Mouse (Mus musculus) regulatory T cell (primary cell): ENCODE data around the gene Plekhg3.

Experiments
- in situ Hi-C: fragments of 300-600 bp; cut with MboI, MseI; formaldehyde crosslinking; loops from one replicate; pipeline ENCODE4 v1.15.1; 2025; ENCODE audit warnings: high pct_unique_total_duplicates

Plekhg3 gene

DNA sequence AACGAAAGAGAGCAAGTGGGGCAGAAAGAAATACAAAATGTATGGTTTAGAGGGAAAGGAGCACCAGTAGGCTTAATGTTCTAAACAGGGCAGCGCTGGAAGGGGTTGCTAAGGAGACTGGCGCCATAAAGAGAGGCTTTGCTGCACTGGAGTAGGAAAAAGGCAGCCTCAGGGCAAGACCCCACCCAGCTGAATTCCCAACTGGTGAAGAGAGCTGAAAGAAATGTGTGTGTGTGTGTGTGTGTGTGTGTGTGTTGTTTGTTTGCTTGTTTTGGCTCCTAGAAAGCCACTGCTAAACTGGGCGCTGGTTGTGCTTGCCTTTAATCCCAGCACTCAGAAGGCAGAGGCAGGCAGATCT is 84.9 kb downstream of the Plekhg3 start:
- in situ Hi-C loops, result no loop called here

DNA sequence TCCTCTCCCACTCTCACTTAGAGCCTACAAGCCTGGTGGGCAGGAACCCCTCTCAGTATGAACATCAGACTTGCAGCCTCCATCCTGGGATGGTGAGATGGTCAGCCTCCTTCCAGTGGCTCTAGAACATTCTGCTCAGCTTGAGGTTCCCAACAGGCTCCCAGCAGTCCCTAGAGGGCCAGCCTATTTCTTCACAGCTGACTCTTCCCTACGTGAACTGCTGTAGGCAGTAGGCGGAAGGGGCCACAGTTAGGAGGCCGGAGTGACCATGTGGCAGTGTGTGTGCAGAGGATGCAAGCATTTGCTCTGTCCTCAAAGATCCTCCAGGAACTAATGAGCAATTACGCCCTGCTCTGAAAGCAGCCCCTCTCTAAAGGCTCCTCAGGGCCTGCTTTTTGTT is 87.5 kb downstream of the Plekhg3 start:
- in situ Hi-C loops, result no loop called here

DNA sequence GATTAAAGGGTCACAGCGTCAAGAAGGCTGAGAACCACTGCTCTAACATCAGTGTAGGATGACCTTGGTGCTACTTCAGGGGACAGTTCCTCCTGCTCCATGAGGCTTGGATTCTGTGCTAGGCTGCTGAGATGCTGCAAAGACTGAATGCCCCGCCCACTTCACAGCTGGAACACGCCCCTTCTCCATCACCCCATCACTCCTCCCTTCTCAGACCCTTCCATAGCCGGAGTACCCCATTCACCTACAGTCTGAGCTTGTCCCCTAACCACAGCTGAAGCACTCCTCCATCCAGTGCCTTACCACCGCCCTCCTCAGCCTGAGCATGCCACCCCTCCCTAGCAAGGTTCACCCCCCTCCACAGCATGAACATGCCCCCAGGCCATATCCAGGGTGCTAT is 89.2 kb downstream of the Plekhg3 start:
- in situ Hi-C loops, result no loop called here

DNA sequence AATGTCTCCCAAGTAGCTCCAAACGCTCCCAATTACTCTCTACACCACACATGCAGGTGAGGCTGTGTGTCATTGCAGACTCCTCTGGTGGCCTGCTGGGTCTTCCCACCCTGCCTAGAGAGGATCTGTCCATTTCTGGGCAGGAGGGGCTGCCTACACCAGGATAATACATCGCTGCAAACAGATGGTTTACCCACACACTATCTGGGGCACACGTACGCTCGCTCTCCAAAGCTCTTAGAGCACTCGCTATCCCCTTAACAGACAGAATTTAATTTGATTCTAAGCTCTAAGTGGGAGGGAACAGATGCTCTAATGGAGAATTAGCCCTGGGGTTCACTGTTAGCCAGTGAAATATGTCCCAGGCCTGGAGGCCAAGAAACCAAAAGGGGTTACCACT is 92.7 kb downstream of the Plekhg3 start:
- in situ Hi-C loops, result no loop called here
